Mouse (Mus musculus) embryonic facial prominence, embryonic 12.5 days (tissue): ENCODE measurements at regions not wholly inside any gene's neighbourhood (a gene's known extent, or its start where the extent isn't known, plus 50 kb on each side); places are given as distances from the start of the nearest gene placed in this dataset.

Source experiments
- ATAC-seq: fragments of 200-750 bp; cut with Nextera tagmentation; 2 replicates; pipeline ENCODE4 v1.8.0; 2017; ENCODE audit not compliant: insufficient number of reproducible peaks, insufficient read depth, low FRiP score, low TSS enrichment
- H3K27ac ChIP-seq: fragments of 300-500 bp; sonication (generic); 2 replicates; pipeline ENCODE4 v1.5.1; 2016; ENCODE audit warnings: mild to moderate bottlenecking
- H3K27me3 ChIP-seq: fragments of 300-500 bp; sonication (generic); 2 replicates; pipeline ENCODE4 v1.6.1; 2016; ENCODE audit warnings: mild to moderate bottlenecking, moderate library complexity
- H3K36me3 ChIP-seq: fragments of 300-500 bp; sonication (generic); 2 replicates; pipeline ENCODE4 v1.6.1; 2016; ENCODE audit warnings: mild to moderate bottlenecking
- H3K4me1 ChIP-seq: fragments of 300-500 bp; sonication (generic); 2 replicates; pipeline ENCODE4 v1.6.1; 2016
- H3K4me2 ChIP-seq: fragments of 300-500 bp; sonication (generic); replicated peaks from 2 replicates; pipeline ENCODE4 v1.6.1; 2016; ENCODE audit warnings: mild to moderate bottlenecking, moderate library complexity
- H3K4me3 ChIP-seq: fragments of 300-500 bp; sonication (generic); 2 replicates; pipeline ENCODE4 v1.5.1; 2016; ENCODE audit warnings: mild to moderate bottlenecking
- H3K9ac ChIP-seq: fragments of 300-500 bp; sonication (generic); 2 replicates; pipeline ENCODE4 v1.6.1; 2016; ENCODE audit warnings: mild to moderate bottlenecking, moderate library complexity
- H3K9me3 ChIP-seq: fragments of 300-500 bp; sonication (generic); 2 replicates; pipeline ENCODE4 v1.6.1; 2016; ENCODE audit warnings: mild to moderate bottlenecking, moderate library complexity
- WGBS: fragments of 180-500 bp; shearing (Covaris S2); methylation state at CpG from one replicate; pipeline ENCODE4 v1.1.7; 2016; 5-methylcytosine and 5-hydroxymethylcytosine counted together

- no peaks in the 10 kb centered on the region for H3K27me3 ChIP-seq
- H3K9ac ChIP-seq = no peak overlapping the region
- H3K4me2 ChIP-seq = no peak overlapping the region
- WGBS = 79% methylated on average over 6 of the region's 6 CpGs
- no peaks in the 10 kb centered on the region for H3K9me3 ChIP-seq
- no peak for ATAC-seq
- no peaks in the 10 kb centered on the region for H3K4me1 ChIP-seq
- H3K27ac ChIP-seq = no peak overlapping the region
- no peak overlapping the region for H3K4me3 ChIP-seq
- no peaks in the 10 kb centered on the region for H3K36me3 ChIP-seq
Measured at GRCm38 (mm10) chr1:185052700-185053099, 53.3 kb upstream of the Mark1 start.

GRCm38 (mm10) chr1:185049980-185050379, 50.6 kb upstream of the Mark1 start:
- Histone ChIP-seq H3K27me3 (no peaks in the 10 kb centered on the region), H3K4me2 (no peak overlapping the region)

More at GRCm38 (mm10) chr1:185049980-185050379, 50.6 kb upstream of the Mark1 start:
- ATAC-seq = no peak
- H3K9me3 ChIP-seq = no peaks in the 10 kb centered on the region
- no peaks in the 10 kb centered on the region for H3K4me1 ChIP-seq
- no peak overlapping the region for H3K4me3 ChIP-seq
- 78% methylated on average over 2 of the region's 2 CpGs for WGBS
- no peaks in the 10 kb centered on the region for H3K36me3 ChIP-seq
- H3K9ac ChIP-seq = no peak overlapping the region
- no peak overlapping the region for H3K27ac ChIP-seq
